Mouse (Mus musculus) gastrocnemius, adult 2 months (tissue): ENCODE measurements around the gene Pafah2. TPM values are rescaled to one million over a fixed set of nuclear protein-coding genes. Genes with fewer than 3 reads are reported as not detected.
A peak's percentile ranks its signal among the peaks of the same experiment; 100 is the strongest.
"Not testable (repeated sequence)": the region's sequence is repeated elsewhere in the genome, so short reads cannot be mapped to it uniquely, and the experiment has no call there.

ENCODE experiments used
- DNase-seq: peaks from one replicate; pipeline ENCODE4 v3.0.0; 2022
- H3K27ac ChIP-seq: fragments of 200-600 bp; 2 replicates; pipeline ENCODE4 v1.8.1; 2022; ENCODE audit warnings: mild to moderate bottlenecking
- H3K4me3 ChIP-seq: fragments of 200-600 bp; 2 replicates; pipeline ENCODE4 v1.8.1; 2022; ENCODE audit warnings: mild to moderate bottlenecking, moderate library complexity
- CTCF ChIP-seq: fragments of 200-600 bp; IDR thresholded peaks from 2 replicates; pipeline ENCODE4 v1.8.1; 2022; ENCODE audit warnings: antibody characterized with exemption, mild to moderate bottlenecking, moderate library complexity
- intact Hi-C: fragments of 180-260 bp; cut with DNase I; formaldehyde crosslinking; loops from one replicate; pipeline ENCODE4 v1.15.1; 2025
- total RNA-seq, 2 experiments: library from RNA; stranded (reverse); gene quantifications; 2 replicates each; pipeline ENCODE4 v1.2.3; 2021

Gene Pafah2
- total RNA-seq, 2 experiments from 2014 or later = 2.6 to 4.0 TPM

DNA sequence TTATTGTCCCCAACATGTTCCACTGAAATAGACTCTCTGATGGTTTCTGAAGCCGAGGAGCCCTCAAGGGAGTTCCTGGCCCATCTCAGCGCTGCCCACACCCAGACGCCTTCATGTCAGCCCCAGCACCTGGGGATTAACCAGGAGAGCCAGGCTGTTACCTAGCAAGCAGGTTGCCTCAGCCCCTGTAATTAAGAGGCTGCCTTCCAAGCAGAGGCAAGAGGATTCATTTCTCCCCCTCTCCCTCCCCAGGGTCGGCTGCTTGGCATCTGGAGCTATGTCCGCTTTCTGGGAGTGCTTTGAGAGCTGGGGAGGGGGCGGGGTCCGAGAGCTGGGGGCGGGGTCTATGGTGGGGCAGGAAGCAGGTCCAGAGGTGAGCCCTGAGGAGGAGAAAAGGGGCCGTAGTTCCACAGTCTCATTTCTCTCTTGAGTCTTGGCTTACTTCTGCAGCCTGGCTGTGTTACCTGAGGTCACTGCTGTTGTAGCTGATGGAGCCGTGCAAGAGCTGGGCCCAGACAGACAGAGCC is 18.0 kb upstream of the Pafah2 start:
- intact Hi-C loops = no loop called here
- Histone ChIP-seq H3K4me3 (no peak overlapping the region), H3K27ac (no peak overlapping the region)
- TF ChIP-seq CTCF = no peak
- DNase-seq = no peak

DNA sequence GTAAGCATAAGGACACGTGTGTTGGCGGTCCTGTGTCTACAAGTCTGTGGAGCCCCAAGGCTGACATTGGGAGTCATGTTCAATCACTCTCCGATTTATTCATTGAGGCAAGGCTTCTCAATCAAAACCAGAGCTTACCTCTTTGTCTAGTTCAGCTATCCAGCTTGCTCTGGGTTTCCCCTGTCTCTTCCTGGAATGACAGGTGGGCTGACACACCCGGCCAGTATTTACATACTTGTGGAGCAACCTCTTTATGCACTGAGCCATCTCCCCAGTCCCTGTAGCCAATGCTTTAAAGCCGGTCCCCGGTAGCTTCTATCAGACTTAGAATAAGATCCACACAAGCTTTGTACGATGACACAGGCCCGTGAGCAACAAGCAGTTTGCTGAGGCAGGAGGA is 16.6 kb upstream of the Pafah2 start:
- no peak for DNase-seq
- H3K27ac ChIP-seq = no peak overlapping the region
- no peak for TF ChIP-seq CTCF
- H3K4me3 ChIP-seq = no peak overlapping the region
- intact Hi-C loops = no loop called here

DNA sequence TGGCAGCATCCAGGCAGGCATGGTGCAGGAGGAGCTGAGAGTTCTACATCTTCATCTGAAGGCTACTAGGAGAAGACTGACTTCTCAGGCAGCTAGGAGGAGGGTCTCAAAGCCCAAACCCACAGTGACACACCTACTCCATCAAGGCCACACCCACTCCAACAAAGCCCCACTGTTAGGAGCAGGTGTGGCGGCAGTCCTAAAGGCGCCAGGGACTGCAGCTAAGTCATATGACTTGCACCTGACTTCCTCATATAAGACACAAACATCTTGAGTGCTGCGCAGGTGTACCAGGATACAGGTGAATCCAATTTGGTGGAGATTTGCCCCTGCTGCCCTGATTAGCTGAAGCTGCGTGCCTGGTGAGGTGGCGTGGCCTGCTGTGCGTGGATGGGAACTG is 12.4 kb upstream of the Pafah2 start, which contains the start of gene Extl1:
Gene Extl1 (minus strand): TSS at position 101 of the 400 bp plus-strand sequence.
- DNase-seq, H3K4me3 ChIP-seq, H3K27ac ChIP-seq, intact Hi-C loops: not testable (repeated sequence)

DNA sequence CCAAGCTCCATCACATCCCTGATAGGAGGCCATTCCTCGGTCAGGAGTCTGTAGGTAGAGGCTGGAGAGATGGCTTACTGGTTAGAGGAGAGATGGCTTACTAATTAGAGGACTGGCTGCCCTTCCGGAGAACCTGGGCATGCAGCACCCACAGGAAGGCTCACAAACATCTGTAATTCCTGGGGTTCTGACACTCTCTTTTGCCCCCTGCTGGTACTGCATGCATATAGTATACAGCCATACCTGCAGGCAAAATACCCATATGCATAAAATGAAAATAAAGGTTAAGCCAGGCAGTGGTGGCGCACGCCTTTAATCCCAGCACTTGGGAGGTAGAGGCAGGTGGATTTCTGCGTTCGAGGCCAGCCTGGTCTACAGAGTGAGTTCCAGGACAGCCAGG is 8.9 kb upstream of the Pafah2 start:
- intact Hi-C loops = no loop called here
- Histone ChIP-seq H3K27ac (no peak overlapping the region), H3K4me3 (no peak overlapping the region)
- TF ChIP-seq CTCF = peak; percentile 43
- no peak for DNase-seq

DNA sequence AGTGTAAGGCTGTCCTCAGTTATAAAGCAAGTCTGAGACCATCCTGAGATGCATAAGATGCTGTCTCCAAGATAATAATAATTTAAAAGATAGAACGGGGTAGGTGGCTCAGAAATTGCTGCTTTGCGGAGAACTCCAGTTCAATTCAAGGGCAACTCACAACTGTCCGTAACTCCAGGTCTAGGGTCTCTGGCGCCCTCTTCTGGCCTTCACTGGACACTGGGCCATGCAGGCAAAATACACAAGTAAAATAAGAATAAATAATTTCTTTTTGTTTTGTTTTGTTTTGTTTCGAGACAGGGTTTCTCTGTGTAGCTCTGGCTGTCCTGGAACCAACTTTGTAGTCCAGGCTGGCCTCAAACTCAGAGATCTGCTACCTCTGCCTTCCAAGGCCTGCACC is 7.7 kb upstream of the Pafah2 start:
- DNase-seq = peak; percentile 79
- Histone ChIP-seq H3K27ac (no peak overlapping the region), H3K4me3 (no peak overlapping the region)
- intact Hi-C loops = loop anchor here (1.0 kb wide), 1 partner anchor 125 kb away; no protein-coding TSS in a partner anchor
- TF ChIP-seq CTCF = peak; percentile 91

DNA sequence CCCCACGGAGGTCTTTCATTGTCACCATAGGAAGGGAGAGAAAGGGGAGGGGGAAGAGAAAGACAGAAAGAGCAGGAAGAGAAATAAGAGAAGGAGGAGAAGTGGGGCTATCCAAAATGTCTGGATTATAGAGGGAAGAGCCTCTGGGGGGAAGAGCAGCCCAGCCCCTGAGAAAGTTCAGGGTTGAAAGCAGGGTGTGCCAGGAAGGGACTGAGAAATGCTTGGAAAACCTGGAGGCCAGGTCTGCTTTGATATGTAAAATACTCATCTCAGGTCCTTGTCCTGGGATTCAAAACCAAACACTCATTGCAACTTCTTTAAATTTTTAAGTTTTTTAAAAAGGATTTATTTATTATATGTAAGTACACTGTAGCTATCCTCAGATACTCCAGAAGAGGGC is 4.5 kb upstream of the Pafah2 start:
- DNase-seq = no peak
- H3K27ac ChIP-seq = no peak overlapping the region
- no peak overlapping the region for H3K4me3 ChIP-seq
- intact Hi-C loops = no loop called here
- no peak for TF ChIP-seq CTCF

DNA sequence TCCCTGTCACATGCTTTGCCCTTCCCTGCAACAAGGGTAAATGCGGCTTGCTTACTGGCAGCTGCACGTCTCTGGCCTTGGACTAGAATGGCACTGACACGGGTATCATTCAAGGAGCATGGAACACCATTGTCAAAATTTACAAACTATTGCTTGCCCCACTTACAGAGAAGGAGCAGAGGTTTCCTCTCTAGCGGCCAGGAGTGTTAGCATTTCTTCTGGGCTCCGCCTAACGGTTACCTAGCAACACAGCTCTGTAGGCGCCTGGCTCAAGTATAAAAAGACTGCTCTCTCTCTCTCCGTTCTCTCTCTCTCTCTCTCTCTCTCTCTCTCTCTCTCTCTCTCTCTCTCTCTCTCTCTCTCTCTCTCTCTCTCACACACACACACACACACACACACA is 3.5 kb upstream of the Pafah2 start:
- intact Hi-C loops = no loop called here
- Histone ChIP-seq H3K4me3 (no peak overlapping the region), H3K27ac (no peak overlapping the region)
- DNase-seq = no peak
- no peak for TF ChIP-seq CTCF

DNA sequence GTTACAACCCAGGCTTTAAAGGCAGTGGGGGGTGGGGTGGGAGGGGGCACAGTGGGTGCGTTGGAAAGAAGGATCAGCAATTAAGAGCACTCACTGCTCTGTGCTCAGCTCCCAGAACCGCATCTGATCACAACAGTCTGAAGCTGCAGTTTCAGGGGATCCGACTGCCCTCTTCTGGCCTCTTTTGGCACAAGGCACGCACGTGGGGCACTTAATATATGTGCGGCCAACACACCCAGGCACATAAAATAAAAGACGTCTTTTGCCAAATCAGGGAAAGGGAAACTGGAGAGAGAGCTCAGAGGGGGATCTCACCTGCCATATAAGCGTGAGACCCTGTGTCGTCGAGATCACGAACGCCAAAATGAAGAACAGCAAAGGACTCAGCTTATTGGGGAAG is 3.1 kb upstream of the Pafah2 start:
- H3K4me3 ChIP-seq = no peak overlapping the region
- intact Hi-C loops = no loop called here
- no peak overlapping the region for H3K27ac ChIP-seq
- DNase-seq = no peak
- peak; percentile 12; the same call in 1 of the 2 replicates for TF ChIP-seq CTCF

DNA sequence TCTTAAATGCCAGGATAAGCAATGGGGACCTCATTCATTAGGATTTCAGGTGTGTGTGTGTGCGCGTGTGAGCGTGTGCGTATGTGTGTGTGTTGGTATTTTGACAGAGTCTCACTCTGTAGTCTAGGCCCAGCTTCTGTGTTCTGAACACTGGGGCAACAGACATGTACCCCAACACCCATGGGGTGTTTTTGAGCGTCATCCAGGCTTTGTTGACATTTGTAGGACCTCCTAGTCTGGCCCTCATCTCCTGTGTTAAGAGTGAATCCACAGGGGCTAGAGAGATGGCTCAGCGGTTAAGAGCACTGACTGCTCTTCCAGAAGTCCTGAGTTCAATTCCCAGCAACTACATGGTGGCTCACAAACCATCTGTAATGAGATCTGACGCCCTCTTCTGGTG is 978 bp upstream of the Pafah2 start:
- no peak overlapping the region for H3K4me3 ChIP-seq
- no peak for TF ChIP-seq CTCF
- no peak overlapping the region for H3K27ac ChIP-seq
- no peak for DNase-seq
- intact Hi-C loops = no loop called here

DNA sequence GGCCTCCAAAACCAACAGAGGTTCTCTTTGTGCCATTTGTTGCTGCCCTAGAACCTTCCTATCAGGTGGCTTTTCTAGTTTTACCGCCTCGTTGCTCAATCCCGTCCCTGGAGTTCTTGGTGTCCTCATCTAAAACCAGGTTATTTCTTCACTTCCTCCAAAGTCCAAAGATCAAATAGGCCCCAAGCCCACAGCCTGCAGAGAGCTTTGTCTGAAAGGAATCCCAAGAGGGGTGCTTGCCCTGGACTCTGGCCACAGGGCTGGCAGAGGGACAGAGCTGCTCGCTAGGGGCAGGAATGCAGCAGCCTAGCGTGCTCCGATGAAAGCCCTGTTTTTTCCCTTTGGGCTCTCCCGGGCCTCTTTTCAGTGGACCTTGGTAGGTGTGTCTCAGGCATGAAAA is 1.0 kb downstream of the Pafah2 start:
- Histone ChIP-seq H3K4me3 (peak overlapping the region; percentile 88), H3K27ac (peak overlapping the region; percentile 91)
- peak; percentile 77 for DNase-seq
- intact Hi-C loops = loop anchor here (2.0 kb wide), 1 partner anchor 72 kb away; the partner anchor contains the start of gene Stmn1
- no peak for TF ChIP-seq CTCF

DNA sequence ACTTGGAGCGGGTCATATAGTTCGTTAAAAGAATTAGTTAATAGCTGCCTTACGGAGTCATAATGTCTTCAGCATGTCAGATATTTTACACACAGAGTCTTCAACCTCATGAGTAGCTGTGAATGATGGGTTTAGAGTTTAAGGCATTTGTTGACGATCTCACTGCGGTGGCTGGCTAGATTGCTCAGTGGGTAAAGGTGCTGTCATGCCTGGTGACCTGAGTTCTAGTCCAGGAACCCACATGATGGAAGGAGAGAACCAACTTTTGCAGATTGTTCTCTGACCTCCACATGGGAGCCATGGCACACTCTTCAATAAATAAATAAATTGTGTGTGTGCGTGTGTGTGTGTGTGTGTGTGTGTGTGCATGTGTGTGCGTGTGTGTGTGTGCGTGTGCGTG is 1.6 kb downstream of the Pafah2 start:
- intact Hi-C loops = loop anchor here (2.0 kb wide), 1 partner anchor 71 kb away; the partner anchor contains the start of gene Stmn1
- Histone ChIP-seq H3K27ac (no peak overlapping the region), H3K4me3 (no peak overlapping the region)
- no peak for TF ChIP-seq CTCF
- DNase-seq = no peak

DNA sequence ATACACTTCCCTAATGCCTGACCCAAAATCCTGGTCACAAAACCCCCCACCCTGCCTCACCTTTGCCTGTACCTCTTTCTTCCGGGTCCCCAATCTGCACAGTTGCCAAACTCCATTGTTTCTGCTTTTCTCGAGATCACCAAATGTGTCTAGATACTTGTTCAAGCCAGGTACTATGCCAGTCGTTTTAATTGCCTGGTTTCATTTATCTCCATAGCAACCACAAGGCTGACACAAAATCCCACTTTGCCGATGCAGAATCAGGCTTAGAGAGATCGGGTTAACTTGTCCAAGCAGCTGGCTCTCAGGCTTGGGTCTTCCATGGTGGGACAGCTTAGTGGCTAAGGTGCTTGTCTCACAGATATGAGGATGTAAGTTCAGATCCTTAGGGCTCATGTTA is 4.1 kb downstream of the Pafah2 start:
- no peak overlapping the region for H3K27ac ChIP-seq
- H3K4me3 ChIP-seq = no peak overlapping the region
- TF ChIP-seq CTCF = no peak
- DNase-seq = no peak
- intact Hi-C loops = no loop called here

DNA sequence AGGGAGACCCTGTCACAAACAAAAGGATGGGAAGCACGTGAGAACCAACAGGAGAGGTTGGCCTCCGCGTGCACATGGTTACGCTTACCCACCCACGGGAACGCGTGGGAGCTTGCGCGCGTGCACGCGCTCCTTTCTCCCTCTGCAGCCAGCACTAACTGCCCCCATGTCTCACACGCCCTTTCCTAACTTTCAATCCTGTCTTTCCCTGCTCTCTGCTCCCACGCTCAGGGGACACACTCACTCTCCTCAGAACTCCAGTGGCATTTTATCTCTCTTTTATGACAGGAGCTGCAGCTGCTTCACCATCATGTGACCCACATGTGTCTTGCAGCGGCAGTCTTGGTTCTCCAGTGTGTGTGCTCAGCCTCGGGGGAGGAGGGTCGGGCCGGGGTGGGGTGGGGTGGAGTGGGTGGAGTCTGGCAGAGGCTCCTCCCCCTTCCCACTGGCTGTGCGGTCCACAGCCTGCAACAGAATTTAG is 5.1 kb downstream of the Pafah2 start:
- peak overlapping the region; percentile 65 for H3K4me3 ChIP-seq
- TF ChIP-seq CTCF = no peak
- DNase-seq = peak; percentile 76
- H3K27ac ChIP-seq = peak overlapping the region; percentile 41
- intact Hi-C loops = no loop called here

DNA sequence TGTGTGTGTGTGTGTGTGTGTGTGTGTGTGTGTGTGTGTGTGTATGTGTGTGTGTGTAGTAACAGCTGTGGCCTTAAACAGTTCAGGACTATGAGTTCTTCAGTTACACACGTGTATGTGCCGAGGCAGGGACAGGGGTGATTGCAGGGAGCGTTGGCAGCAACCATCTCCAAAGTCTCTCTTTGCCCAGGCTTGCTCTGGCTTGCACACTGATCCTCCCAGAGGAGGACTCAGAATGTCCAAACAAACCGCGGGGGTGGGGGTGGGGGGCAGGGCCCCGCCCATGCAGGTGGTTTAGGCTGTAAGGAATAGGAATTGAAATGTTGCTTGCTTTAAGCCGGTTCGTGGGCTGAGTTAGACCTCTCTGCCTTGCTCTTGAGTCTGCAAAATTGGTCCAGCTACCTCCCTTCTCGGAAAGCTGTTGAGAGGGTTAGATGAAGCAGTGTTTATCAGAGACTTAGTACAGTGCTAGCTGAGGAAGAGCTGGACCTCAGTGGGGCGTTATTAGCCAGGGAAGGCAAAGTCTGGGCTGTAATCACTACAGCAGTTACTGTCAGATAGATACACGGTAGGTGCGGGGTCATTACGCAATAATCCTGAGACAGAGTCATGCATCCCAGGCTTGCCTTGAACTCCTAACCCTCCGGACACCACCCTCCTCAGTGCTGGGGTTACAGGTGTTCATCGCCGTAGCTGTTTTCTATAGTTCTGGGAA is 5.9 kb downstream of the Pafah2 start:
- peak overlapping the region; percentile 37 for H3K4me3 ChIP-seq
- peak; percentile 35 for DNase-seq
- intact Hi-C loops = no loop called here
- H3K27ac ChIP-seq = no peak overlapping the region
- no peak for TF ChIP-seq CTCF
